Mouse (Mus musculus): ENCODE measurements around the gene Pitx2.

GRCm38 (mm10) chr3:129164246-129164645 is 35.4 kb upstream of the Pitx2 start:
- TF ChIP-seq POLR2A (IDR thresholded peaks at IDR 0.05; ENCODE audit: low read depth, low read length) (no peak), CTCF (conservative IDR thresholded peaks at IDR 0.05; ENCODE audit: insufficient read depth, insufficient read length, low read depth, low read length) (no peak)

Data from kidney, adult 2 months (tissue).